Mouse (Mus musculus) CH12.LX (cell line): ENCODE data around the gene Pex19.

ENCODE experiments used
- CHD2 ChIP-seq: IDR thresholded peaks from 2 replicates; pipeline ENCODE4 v1.6.1; 2011; ENCODE audit warnings: low read length, improper control_type of control experiment
- CTCF ChIP-seq, 2 experiments: IDR thresholded peaks in 1 of 2; conservative IDR thresholded peaks in 1 of 2; 2 replicates each; pipeline ENCODE4 v1.5.1; 2011 to 2012; ENCODE audit warnings: low read depth in 2 of 2, low read length in 2 of 2, improper control_type of control experiment in 1 of 2, inconsistent platforms in 1 of 2, mild to moderate bottlenecking in 1 of 2, moderate library complexity in 1 of 2
- HCFC1 ChIP-seq: IDR thresholded peaks from 2 replicates; pipeline ENCODE4 v1.6.1; 2012; ENCODE audit warnings: low read depth, mild to moderate bottlenecking, inconsistent platforms, low read length, improper control_type of control experiment
- MAFK ChIP-seq: IDR thresholded peaks from 2 replicates; pipeline ENCODE4 v1.6.1; 2011; ENCODE audit warnings: low read length, improper control_type of control experiment; ENCODE audit not compliant: insufficient replicate concordance
- MAX ChIP-seq: IDR thresholded peaks from 2 replicates; pipeline ENCODE4 v1.6.1; 2011; ENCODE audit warnings: low read length, improper control_type of control experiment
- POLR2A ChIP-seq: IDR thresholded peaks from 2 replicates; pipeline ENCODE4 v1.6.1; 2011; ENCODE audit warnings: low read depth, mild to moderate bottlenecking, improper control_type of control experiment, low read length
- POLR2AphosphoS2 ChIP-seq: IDR thresholded peaks from 2 replicates; pipeline ENCODE4 v1.6.1; 2011; ENCODE audit warnings: low read depth, low read length, improper control_type of control experiment
- RAD21 ChIP-seq: IDR thresholded peaks from 2 replicates; pipeline ENCODE4 v1.6.1; 2011; ENCODE audit warnings: low read depth, mild to moderate bottlenecking, low read length, improper control_type of control experiment, moderate library complexity
- RCOR1 ChIP-seq: conservative IDR thresholded peaks from 2 replicates; pipeline ENCODE4 v1.6.1; 2012; ENCODE audit warnings: low read depth, mild to moderate bottlenecking, inconsistent platforms, low read length, improper control_type of control experiment
- USF1 ChIP-seq: IDR thresholded peaks from 2 replicates; pipeline ENCODE4 v1.6.1; 2014; ENCODE audit warnings: low read depth, mild to moderate bottlenecking, inconsistent platforms, low read length, improper control_type of control experiment
- USF2 ChIP-seq: conservative IDR thresholded peaks from 2 replicates; pipeline ENCODE4 v1.6.1; 2011; ENCODE audit warnings: low read depth, low read length, improper control_type of control experiment

- no peak for TF ChIP-seq POLR2A
- TF ChIP-seq POLR2AphosphoS2 = no peak
- no peak for TF ChIP-seq CHD2
- no peak for TF ChIP-seq MAX
- no peak for TF ChIP-seq MAFK
- TF ChIP-seq USF1 = no peak
- no peak for TF ChIP-seq RAD21
- TF ChIP-seq USF2 = no peak
- TF ChIP-seq CTCF (conservative IDR thresholded peaks at IDR 0.05 in 1 of 2, IDR thresholded peaks at IDR 0.05 in 1 of 2; ENCODE audit: low read depth in 2 of 2, low read length in 2 of 2) = no peak
- TF ChIP-seq HCFC1 = no peak
- no peak for TF ChIP-seq RCOR1
These were observed 29.0 kb downstream of the Pex19 start for GRCm38 (mm10) chr1:172155518-172155917.
